Mouse (Mus musculus): ENCODE measurements around the gene Ifitm7.
A peak's percentile ranks its signal among the peaks of the same experiment; 100 is the strongest.
"Not testable (repeated sequence)": the region's sequence is repeated elsewhere in the genome, so short reads cannot be mapped to it uniquely, and the experiment has no call there.

The Ifitm7 gene

GRCm38 (mm10) chr16:13986574-13987478, at the start of gene Ifitm7, which contains the start of gene 2900011O08Rik:
TSS of gene Ifitm7 (minus strand) at chr16:13986888.
TSS of gene 2900011O08Rik (plus strand) at chr16:13986604.
- DNase-seq, result peak in 1 of 2 experiments; percentile 31

- DNase-seq, result no peak
Observed at GRCm38 (mm10) chr16:14033076-14033475, 46.4 kb upstream of the Ifitm7 start.

- DNase-seq, result peak; percentile 30
Observed at GRCm38 (mm10) chr16:14030650-14031049, 44.0 kb upstream of the Ifitm7 start.

- DNase-seq, result no peak
Observed at GRCm38 (mm10) chr16:14029851-14030250, 43.2 kb upstream of the Ifitm7 start.

GRCm38 (mm10) chr16:14029072-14029471, 42.4 kb upstream of the Ifitm7 start:
- no peak for DNase-seq

- no peak for DNase-seq
Observed at GRCm38 (mm10) chr16:14025091-14025990, 38.7 kb upstream of the Ifitm7 start.

GRCm38 (mm10) chr16:14021166-14021822, 34.6 kb upstream of the Ifitm7 start:
- DNase-seq, result no peak

- DNase-seq, result no peak
Observed at GRCm38 (mm10) chr16:14017306-14017705, 30.6 kb upstream of the Ifitm7 start.

GRCm38 (mm10) chr16:14009966-14010365, 23.3 kb upstream of the Ifitm7 start:
- peak; percentile 44 to 48 for DNase-seq

- DNase-seq, result no peak
Observed at GRCm38 (mm10) chr16:14008708-14009107, 22.0 kb upstream of the Ifitm7 start.

- peak; percentile 34 to 56 for DNase-seq
Observed at GRCm38 (mm10) chr16:14008081-14008480, 21.4 kb upstream of the Ifitm7 start.

- peak; percentile 88 to 89 for DNase-seq
Observed at GRCm38 (mm10) chr16:14005266-14005665, 18.6 kb upstream of the Ifitm7 start.

- peak; percentile 52 to 58 for DNase-seq
Observed at GRCm38 (mm10) chr16:14004726-14005125, 18.0 kb upstream of the Ifitm7 start.

- peak; percentile 67 to 84 for DNase-seq
Observed at GRCm38 (mm10) chr16:14004170-14004569, 17.5 kb upstream of the Ifitm7 start.

- peak; percentile 50 to 79 for DNase-seq
Observed at GRCm38 (mm10) chr16:14003386-14004130, 16.9 kb upstream of the Ifitm7 start.

GRCm38 (mm10) chr16:13994502-13994901, 7.8 kb upstream of the Ifitm7 start:
- no peak for DNase-seq

- peak; percentile 40 to 59 for DNase-seq
Observed at GRCm38 (mm10) chr16:13994076-13994475, 7.4 kb upstream of the Ifitm7 start.

GRCm38 (mm10) chr16:13992518-13993248, 6.0 kb upstream of the Ifitm7 start:
- no peak for DNase-seq

- no peak for DNase-seq
Observed at GRCm38 (mm10) chr16:13986197-13986573, 503 bp downstream of the Ifitm7 start.

GRCm38 (mm10) chr16:13983161-13983560, 3.5 kb downstream of the Ifitm7 start:
- DNase-seq, result no peak

- not testable (repeated sequence) for DNase-seq
Observed at GRCm38 (mm10) chr16:13981726-13982125, 5.0 kb downstream of the Ifitm7 start.

Data from kidney, postnatal 36 days (tissue).